Mouse (Mus musculus) liver, adult 2 months (tissue): ENCODE results near the gene Aldh3b3. TPM values are rescaled to one million over a fixed set of nuclear protein-coding genes. Genes with fewer than 3 reads are reported as not detected.

Experiments used
- DNase-seq: peaks from one replicate; pipeline ENCODE4 v3.0.0-alpha.2; 2011; ENCODE audit warnings: low read depth, low spot score; ENCODE audit errors: extremely low read depth
- H3K27ac ChIP-seq: fragments of 200-500 bp; replicated peaks from 2 replicates; pipeline ENCODE4 v1.5.1; 2012; ENCODE audit warnings: low read depth, mild to moderate bottlenecking, control low read depth, inconsistent platforms, low read length; ENCODE audit not compliant: insufficient read depth
- H3K27me3 ChIP-seq: fragments of 200-500 bp; 2 replicates; pipeline ENCODE4 v1.6.1; 2012; ENCODE audit warnings: mild to moderate bottlenecking, moderate library complexity, low read length, inconsistent platforms; ENCODE audit not compliant: control insufficient read depth, insufficient read depth
- H3K36me3 ChIP-seq: fragments of 200-500 bp; 2 replicates; pipeline ENCODE4 v1.6.1; 2012; ENCODE audit warnings: low read length, inconsistent platforms; ENCODE audit not compliant: control insufficient read depth, insufficient read depth
- H3K4me1 ChIP-seq: fragments of 200-500 bp; 2 replicates; pipeline ENCODE4 v1.6.1; 2011; ENCODE audit warnings: low read length; ENCODE audit not compliant: control insufficient read depth, insufficient read depth
- H3K4me3 ChIP-seq: fragments of 200-500 bp; 2 replicates; pipeline ENCODE4 v1.5.1; 2011; ENCODE audit warnings: low read depth, mild to moderate bottlenecking, control low read depth, low read length, moderate library complexity; ENCODE audit not compliant: insufficient read depth
- H3K79me2 ChIP-seq: fragments of 200-500 bp; 2 replicates; pipeline ENCODE4 v1.6.1; 2012; ENCODE audit warnings: inconsistent platforms, mild to moderate bottlenecking, low read length, moderate library complexity; ENCODE audit not compliant: control insufficient read depth, insufficient read depth
- H3K9ac ChIP-seq: fragments of 200-500 bp; 2 replicates; pipeline ENCODE4 v1.6.1; 2012; ENCODE audit warnings: low read depth, mild to moderate bottlenecking, control low read depth, inconsistent platforms, low read length
- CTCF ChIP-seq: fragments of 200-500 bp; IDR thresholded peaks from 2 replicates; pipeline ENCODE4 v1.5.1; 2011; ENCODE audit warnings: low read depth, low read length, control low read depth
- POLR2A ChIP-seq: fragments of 200-500 bp; IDR thresholded peaks from 2 replicates; pipeline ENCODE4 v1.6.1; 2011; ENCODE audit warnings: low read length, control low read depth; ENCODE audit not compliant: insufficient read depth; ENCODE audit errors: extremely low read depth
- WGBS: fragments of 180-500 bp; shearing (Covaris S2); methylation state at CpG from one replicate; pipeline ENCODE4 v1.1.7; 2018; 5-methylcytosine and 5-hydroxymethylcytosine counted together
- polyA plus RNA-seq: library from polyadenylated mRNA; depleted of rRNA; stranded (reverse); fragments of >200 nt; gene quantifications from 2 replicates; pipeline ENCODE4 v1.2.3, GENCODE M21; 2012
- total RNA-seq: library from RNA; depleted of rRNA; stranded (reverse); fragments of >200 nt; gene quantifications from 2 replicates; pipeline ENCODE4 v1.2.3, GENCODE M21; 2014

The Aldh3b3 gene
- total and polyA plus RNA-seq, 2 experiments, result 0.74 to 7.7 TPM

DNA sequence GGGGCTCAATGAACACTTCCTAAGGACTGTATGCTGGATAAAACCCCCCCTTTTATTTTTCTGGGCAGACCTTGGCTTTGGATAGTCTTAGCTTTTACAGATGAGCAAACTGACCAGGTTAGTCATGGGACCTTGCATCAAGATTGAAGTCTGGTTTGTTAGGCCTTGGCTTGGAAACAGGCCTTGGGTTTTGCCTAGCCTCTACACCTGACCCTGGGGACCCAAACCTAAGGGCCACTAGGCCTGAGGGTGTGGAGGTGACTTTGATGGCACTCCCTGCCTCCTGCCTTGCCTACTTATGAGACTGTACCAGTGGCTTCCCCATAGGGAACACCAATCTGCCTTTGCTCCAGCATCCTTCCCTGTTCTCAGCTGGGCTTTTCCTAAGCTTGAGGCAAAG, 38.5 kb upstream of the Aldh3b3 start:
- H3K36me3 ChIP-seq, result no peaks in the 10 kb centered on the region
- peaks cover 2% of the 10 kb centered on the region; the same call in 1 of the 2 replicates for H3K4me1 ChIP-seq
- no peak overlapping the region for H3K27ac ChIP-seq
- H3K79me2 ChIP-seq, result no peaks in the 10 kb centered on the region
- no peak overlapping the region for H3K4me3 ChIP-seq
- no peaks in the 10 kb centered on the region for H3K27me3 ChIP-seq
- no peak overlapping the region for H3K9ac ChIP-seq
- DNase-seq, result no peak
- no peak for TF ChIP-seq POLR2A

DNA sequence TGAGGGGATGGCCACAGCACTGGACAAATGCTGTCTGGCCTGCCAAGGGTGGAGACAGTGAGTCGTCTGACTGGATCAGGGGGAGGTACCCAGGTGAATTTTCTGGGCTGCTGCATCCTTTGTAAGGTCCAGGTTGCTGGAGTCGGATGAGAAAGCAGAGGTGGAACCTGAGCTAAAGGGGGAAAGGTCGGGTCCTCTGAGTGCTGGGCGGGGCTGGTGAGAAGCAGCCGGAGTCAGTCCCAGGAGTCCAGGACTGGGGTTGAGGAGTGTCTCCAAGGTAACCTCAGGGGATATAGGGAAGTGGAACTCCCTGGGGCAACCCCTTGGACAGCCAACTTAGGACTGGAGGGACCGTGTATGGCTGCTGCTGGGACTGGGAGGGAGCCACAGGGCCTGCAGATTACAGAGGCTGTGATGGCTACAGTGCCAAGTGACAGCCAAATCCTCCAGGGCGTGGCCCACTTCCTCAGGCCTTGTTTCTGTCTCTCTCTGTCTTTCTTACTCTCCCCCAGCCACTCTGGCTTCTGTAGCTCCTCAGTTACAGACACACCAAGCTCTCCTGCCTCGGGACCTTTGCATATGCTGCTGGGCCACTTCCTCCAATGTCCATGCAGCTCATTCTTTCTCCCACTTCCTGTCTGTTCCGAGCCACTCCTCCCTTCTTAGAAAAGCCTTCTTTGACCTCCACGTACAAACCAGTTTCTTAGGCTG, 35.6 kb upstream of the Aldh3b3 start:
- peak overlapping the region; percentile 10; the same call in 1 of the 2 replicates for H3K27ac ChIP-seq
- no peaks in the 10 kb centered on the region for H3K27me3 ChIP-seq
- no peak overlapping the region for H3K4me3 ChIP-seq
- peaks cover 2% of the 10 kb centered on the region; the same call in 1 of the 2 replicates for H3K4me1 ChIP-seq
- DNase-seq, result no peak
- H3K9ac ChIP-seq, result no peak overlapping the region
- H3K36me3 ChIP-seq, result no peaks in the 10 kb centered on the region
- TF ChIP-seq CTCF, result no peak
- TF ChIP-seq POLR2A, result no peak
- WGBS, result 68% methylated on average over 10 of the region's 10 CpGs
- no peaks in the 10 kb centered on the region for H3K79me2 ChIP-seq

DNA sequence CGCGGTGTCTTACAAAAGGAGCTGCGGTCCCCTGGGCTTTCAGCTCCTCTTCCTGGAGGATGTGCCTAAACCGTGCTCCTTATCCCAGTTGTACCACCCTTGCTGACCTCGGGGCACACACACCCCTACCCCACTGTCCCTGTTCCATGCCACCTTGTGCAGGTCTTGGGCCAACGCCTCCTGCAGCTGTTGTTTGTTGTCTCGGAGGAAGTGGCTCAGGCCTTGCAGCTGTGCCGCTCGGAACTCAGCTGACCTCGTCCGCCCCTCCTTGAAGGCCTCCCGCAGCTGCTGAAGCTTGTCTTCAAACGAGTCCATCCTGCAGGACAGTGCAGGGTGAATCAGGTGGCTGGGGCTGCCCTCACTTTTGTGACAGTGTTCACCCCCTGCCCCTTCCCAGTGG, 34.9 kb upstream of the Aldh3b3 start:
- H3K4me1 ChIP-seq, result peaks cover 2% of the 10 kb centered on the region; the same call in 1 of the 2 replicates
- no peaks in the 10 kb centered on the region for H3K36me3 ChIP-seq
- WGBS, result 72% methylated on average over 13 of the region's 13 CpGs
- TF ChIP-seq POLR2A, result no peak
- H3K79me2 ChIP-seq, result no peaks in the 10 kb centered on the region
- H3K27me3 ChIP-seq, result no peaks in the 10 kb centered on the region
- no peak for DNase-seq
- peak overlapping the region; percentile 10; the same call in 1 of the 2 replicates for H3K27ac ChIP-seq
- no peak overlapping the region for H3K9ac ChIP-seq
- no peak overlapping the region for H3K4me3 ChIP-seq

DNA sequence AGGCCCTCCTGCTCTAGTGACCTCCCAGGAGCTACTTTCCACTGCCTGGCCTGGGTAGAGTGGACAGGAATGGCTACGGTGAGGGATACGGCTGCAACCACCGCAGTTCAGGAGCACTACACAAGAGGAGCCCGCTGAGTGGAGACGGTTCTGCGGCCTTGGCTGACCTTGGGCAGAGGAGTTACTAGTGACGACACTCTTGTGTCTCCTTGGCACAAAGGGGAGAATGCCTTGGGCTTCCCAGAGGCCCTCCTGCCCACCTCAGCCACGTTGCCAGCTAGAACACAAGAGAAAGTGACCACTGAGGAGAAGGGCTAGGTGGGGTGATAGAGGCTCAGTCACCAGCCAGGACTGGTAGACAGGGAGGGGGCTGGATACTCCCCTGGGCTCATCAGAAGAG, 34.3 kb upstream of the Aldh3b3 start:
- H3K27ac ChIP-seq, result no peak overlapping the region; the same call in 1 of the 2 replicates

DNA sequence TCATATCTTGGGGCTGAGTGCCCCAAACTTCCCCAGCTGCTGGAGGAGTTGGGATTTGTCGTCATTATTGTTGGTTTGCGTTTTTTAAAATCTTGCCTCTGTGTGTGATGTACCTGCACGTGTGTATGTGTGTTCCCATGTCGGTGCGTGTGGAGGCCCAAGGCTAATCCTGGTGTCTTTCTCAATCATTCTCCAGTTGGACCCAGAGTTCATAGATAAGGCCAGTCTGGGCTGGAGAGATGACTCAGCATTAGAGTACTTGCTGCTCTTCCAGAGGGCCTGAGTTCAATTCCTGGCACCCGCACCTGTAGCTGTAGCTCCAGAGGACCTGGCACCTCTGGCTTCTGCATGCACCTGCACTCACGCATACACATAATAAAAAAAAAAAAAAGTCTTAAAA, 33.6 kb upstream of the Aldh3b3 start:
- peak; percentile 79 for DNase-seq
- WGBS, result 56% methylated on average over 7 of the region's 7 CpGs
- H3K4me3 ChIP-seq, result no peak overlapping the region
- H3K27ac ChIP-seq, result no peak overlapping the region
- H3K79me2 ChIP-seq, result no peaks in the 10 kb centered on the region
- no peaks in the 10 kb centered on the region for H3K27me3 ChIP-seq
- H3K9ac ChIP-seq, result no peak overlapping the region
- peaks cover 6% of the 10 kb centered on the region; the same call in 1 of the 2 replicates for H3K4me1 ChIP-seq
- TF ChIP-seq CTCF (no peak), POLR2A (no peak)
- H3K36me3 ChIP-seq, result no peaks in the 10 kb centered on the region

More for the DNA sequence above, 34.3 kb upstream of the Aldh3b3 start:
- Histone ChIP-seq H3K79me2 (no peaks in the 10 kb centered on the region), H3K9ac (no peak overlapping the region), H3K4me1 (peaks cover 2% of the 10 kb centered on the region; the same call in 1 of the 2 replicates), H3K36me3 (no peaks in the 10 kb centered on the region), H3K27me3 (no peaks in the 10 kb centered on the region), H3K4me3 (no peak overlapping the region)
- no peak for DNase-seq
- TF ChIP-seq POLR2A (no peak), CTCF (no peak)
- 79% methylated on average over 8 of the region's 8 CpGs for WGBS

DNA sequence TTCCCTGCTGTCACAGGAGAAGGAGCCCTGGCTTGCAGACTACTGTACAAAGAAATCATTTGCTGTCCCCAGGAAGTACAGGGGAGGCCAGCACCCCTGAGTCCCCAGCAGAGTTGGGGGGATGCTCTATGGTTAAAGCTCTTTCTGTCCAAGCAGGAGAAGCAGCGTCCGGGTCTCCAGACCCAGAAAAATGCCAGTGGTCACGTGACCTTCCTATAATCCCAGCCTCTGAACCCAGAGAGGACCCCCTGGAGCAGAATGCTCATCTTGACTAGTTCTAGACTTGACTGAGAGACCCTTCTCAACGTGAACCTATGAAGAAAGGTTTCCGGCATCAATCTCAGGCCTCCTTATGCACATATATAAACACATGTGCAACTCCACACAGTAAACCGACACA, 32.6 kb upstream of the Aldh3b3 start:
- Histone ChIP-seq H3K27me3 (no peaks in the 10 kb centered on the region), H3K4me3 (no peak overlapping the region), H3K4me1 (peaks cover 10% of the 10 kb centered on the region; the same call in 1 of the 2 replicates), H3K79me2 (no peaks in the 10 kb centered on the region), H3K27ac (no peak overlapping the region), H3K36me3 (no peaks in the 10 kb centered on the region), H3K9ac (no peak overlapping the region)
- WGBS, result 97% methylated on average over 6 of the region's 6 CpGs
- no peak for DNase-seq
- no peak for TF ChIP-seq POLR2A
- no peak for TF ChIP-seq CTCF
